Mouse (Mus musculus) macrophage (primary cell): ENCODE data around the gene Defa30. TPM values are rescaled to one million over a fixed set of nuclear protein-coding genes. Genes with fewer than 3 reads are reported as not detected.
"Not testable (repeated sequence)": the region's sequence is repeated elsewhere in the genome, so short reads cannot be mapped to it uniquely, and the experiment has no call there.

Source experiments
- H3K27ac ChIP-seq: fragments of 350-480 bp; formaldehyde crosslinking; 2 replicates; pipeline ENCODE4 v1.9.0; 2021
- H3K36me3 ChIP-seq: fragments of 350-480 bp; formaldehyde crosslinking; 2 replicates; pipeline ENCODE4 v1.9.0; 2021; ENCODE audit errors: inconsistent target
- H3K4me3 ChIP-seq: fragments of 350-480 bp; formaldehyde crosslinking; 2 replicates; pipeline ENCODE4 v1.9.0; 2021; ENCODE audit errors: inconsistent target
- H3K79me2 ChIP-seq: fragments of 350-480 bp; formaldehyde crosslinking; 2 replicates; pipeline ENCODE4 v1.9.0; 2021; ENCODE audit errors: inconsistent target
- WGBS: methylation state at CpG from one replicate; pipeline ENCODE4 v1.1.7; 2026; ENCODE audit warnings: inconsistent platforms; ENCODE audit not compliant: missing documents; 5-methylcytosine and 5-hydroxymethylcytosine counted together
- polyA plus RNA-seq: library from polyadenylated mRNA; stranded (reverse); fragments of 250-400 nt; gene quantifications from 3 replicates; pipeline ENCODE4 v1.2.4, GENCODE M21; 2018; ENCODE audit warnings: inconsistent platforms
- total RNA-seq, 78 experiments: library from RNA; depleted of rRNA; stranded (reverse); fragments of 250-400 nt; gene quantifications; 1 replicate in 9 of 78; 2 replicates in 24 of 78; 3 replicates in 43 of 78; 4 replicates in 2 of 78; pipeline ENCODE4 v1.2.4; 2018; ENCODE audit warnings: inconsistent platforms in 56 of 78

The Defa30 gene
- not detected for total RNA-seq (2018; cell fraction: chromatin; rRNA removed)
- total RNA-seq (2018; cell fraction: cytosol; rRNA removed), result not detected
- not detected for total RNA-seq (2018; cell fraction: nucleus; rRNA removed)
- not detected in 3 replicates for polyA plus RNA-seq

DNA sequence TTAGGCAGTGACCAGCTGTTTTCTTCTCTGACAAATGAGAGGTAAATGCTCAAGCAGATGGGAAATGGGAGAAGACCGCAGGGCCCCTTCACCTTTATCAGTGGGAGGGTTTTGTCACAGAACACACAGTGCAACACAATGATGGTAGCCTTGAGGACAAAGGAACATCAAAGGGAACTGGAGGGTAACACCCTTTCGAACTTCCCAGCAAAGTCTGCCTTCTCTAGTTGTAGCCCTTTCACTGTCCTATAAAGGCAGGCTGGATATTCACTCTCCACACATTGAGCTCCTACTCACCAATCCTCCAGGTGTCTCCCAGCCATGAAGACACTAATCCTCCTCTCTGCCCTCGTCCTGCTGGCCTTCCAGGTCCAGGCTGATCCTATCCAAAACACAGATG lies at the start of gene Defa30:
TSS of gene Defa30 (plus strand) at position 301 of the 400 bp plus-strand sequence.
- H3K27ac ChIP-seq, result not testable (repeated sequence)
- WGBS, result 57% methylated on average over 3 of the region's 3 CpGs

DNA sequence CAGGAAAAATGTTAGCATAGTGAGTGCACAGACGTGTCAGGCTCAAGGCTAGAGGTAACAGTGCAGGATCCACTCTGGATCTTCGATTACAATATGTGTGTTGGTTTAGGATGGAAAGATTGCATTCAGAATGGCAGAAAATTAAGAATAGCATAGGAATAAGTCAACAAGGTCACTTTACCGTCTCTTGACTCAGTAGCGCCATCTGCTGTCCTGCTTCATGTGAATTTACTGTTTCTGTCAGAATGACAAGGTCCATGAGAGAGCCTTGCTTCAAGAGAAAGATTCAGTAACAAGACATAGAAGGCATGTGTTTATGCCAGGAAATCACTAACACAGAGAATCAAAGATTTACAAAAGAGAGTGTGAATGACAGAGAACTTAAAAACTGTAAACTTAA lies 41.3 kb upstream of the Defa30 start:
- H3K79me2 ChIP-seq, result no peaks in the 10 kb centered on the region
- no peak overlapping the region for H3K27ac ChIP-seq
- H3K36me3 ChIP-seq, result no peaks in the 10 kb centered on the region
- H3K4me3 ChIP-seq, result no peak overlapping the region
- WGBS, result 53% methylated on average over 4 of the region's 4 CpGs

More for the DNA sequence above, at the start of gene Defa30:
- H3K4me3 ChIP-seq, H3K36me3 ChIP-seq, H3K79me2 ChIP-seq: not testable (repeated sequence)

DNA sequence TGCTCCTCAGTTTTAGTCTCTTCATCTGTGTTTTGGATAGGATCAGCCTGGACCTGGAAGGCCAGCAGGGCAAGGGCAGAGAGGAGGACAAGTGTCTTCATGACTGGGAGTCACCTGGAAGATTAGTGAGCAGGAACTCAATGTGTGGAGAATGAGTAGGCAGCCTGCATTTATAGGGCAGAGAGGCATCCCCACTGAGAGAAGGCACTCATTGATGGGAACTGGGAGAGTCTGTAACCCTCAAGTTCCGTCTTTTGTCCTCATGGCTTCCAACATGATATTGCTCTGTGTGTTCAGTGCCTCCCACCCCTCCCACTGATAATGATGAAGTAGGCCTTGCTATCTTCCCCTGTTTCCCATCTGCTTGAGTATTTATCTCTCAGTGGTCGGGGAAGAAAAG lies 38.5 kb upstream of the Defa30 start, which contains the start of gene Gm14851:
TSS of gene Gm14851 (minus strand) at position 101 of the 400 bp plus-strand sequence.
- not testable (repeated sequence) for H3K36me3 ChIP-seq, H3K79me2 ChIP-seq, H3K27ac ChIP-seq, H3K4me3 ChIP-seq
- no CpG with 5 or more reads among the region's 2 CpGs for WGBS

DNA sequence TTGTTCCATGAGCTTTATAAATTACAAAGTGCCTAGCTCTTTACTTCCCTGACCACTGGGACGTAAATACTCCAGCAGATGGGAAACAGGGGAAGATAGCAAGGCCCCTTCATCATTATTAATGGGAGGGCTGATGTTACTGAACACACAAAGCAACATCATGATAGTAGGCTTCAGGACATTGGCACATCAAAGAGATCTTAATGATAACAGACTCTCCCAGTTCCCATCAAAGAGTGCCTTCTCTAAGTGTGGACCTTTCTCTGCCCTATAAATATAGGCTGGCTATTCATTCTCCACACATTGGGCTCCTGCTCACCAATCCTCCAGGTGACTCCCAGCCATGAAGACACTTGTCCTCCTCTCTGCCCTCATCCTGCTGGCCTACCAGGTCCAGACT lies 27.5 kb downstream of the Defa30 start, which contains the start of gene Defa22:
TSS of gene Defa22 (plus strand) at position 301 of the 400 bp plus-strand sequence.
- WGBS, result no CpG with 5 or more reads among the region's 1 CpGs
- not testable (repeated sequence) for H3K36me3 ChIP-seq, H3K4me3 ChIP-seq, H3K79me2 ChIP-seq, H3K27ac ChIP-seq

Other genes with a start within 250 kb of the Defa30 start
- gene Defb33, start 242.0 kb upstream of the Defa30 start, polyA plus RNA-seq, result not detected in 3 replicates
- gene Gm15056, start 232.0 kb upstream of the Defa30 start, polyA plus RNA-seq, result not detected in 3 replicates
- gene Gm6040, start 212.6 kb upstream of the Defa30 start, polyA plus RNA-seq, result not detected in 3 replicates
- gene AY761185, start 189.9 kb upstream of the Defa30 start, polyA plus RNA-seq, result not detected in 3 replicates
- not detected in 3 replicates for gene Defa21, start 109.1 kb upstream of the Defa30 start, polyA plus RNA-seq
- gene Defa23, start 79.6 kb upstream of the Defa30 start, polyA plus RNA-seq, result not detected in 3 replicates
- not detected in 3 replicates for gene Defa35, start 69.6 kb upstream of the Defa30 start, polyA plus RNA-seq
- gene Defa25, start 50.2 kb upstream of the Defa30 start, polyA plus RNA-seq, result not detected in 3 replicates
- not detected in 3 replicates for gene Gm14851, start 38.6 kb upstream of the Defa30 start, polyA plus RNA-seq
- gene Defa22, start 27.6 kb downstream of the Defa30 start, polyA plus RNA-seq, result not detected in 3 replicates
- not detected in 3 replicates for gene Defa31, start 57.0 kb downstream of the Defa30 start, polyA plus RNA-seq
- gene Gm15293, start 66.9 kb downstream of the Defa30 start, polyA plus RNA-seq, result not detected in 3 replicates
- not detected in 3 replicates for gene Gm15292, start 115.1 kb downstream of the Defa30 start, polyA plus RNA-seq
- not detected in 3 replicates for gene Defa27, start 180.9 kb downstream of the Defa30 start, polyA plus RNA-seq
- not detected in 3 replicates for gene Defa29, start 192.4 kb downstream of the Defa30 start, polyA plus RNA-seq
- gene Defa2, start 243.9 kb downstream of the Defa30 start, polyA plus RNA-seq, result not detected in 3 replicates